Mouse (Mus musculus): ENCODE data around the gene Tm6sf1. TPM values are rescaled to one million over a fixed set of nuclear protein-coding genes. Genes with fewer than 3 reads are reported as not detected.

Gene Tm6sf1
- total and polyA plus RNA-seq, 3 experiments: 0.35 to 8.6 TPM; not detected in 1

- Histone ChIP-seq H3K79me2 (ENCODE audit: control insufficient read depth, insufficient read depth, low read length, poor library complexity) (no peaks in the 10 kb centered on the region), H3K4me3 (ENCODE audit: control insufficient read depth in 1 of 2, insufficient read depth in 1 of 2, low read depth in 2 of 2, low read length in 2 of 2) (no peak overlapping the region), H3K36me3 (ENCODE audit: control insufficient read depth in 1 of 2, insufficient read depth in 2 of 2, low read length in 2 of 2) (no peaks in the 10 kb centered on the region), H3K9me3 (replicated peaks; ENCODE audit: insufficient read depth, low read length) (no peaks in the 10 kb centered on the region), H3K27ac (ENCODE audit: control insufficient read depth, low read depth, low read length) (no peak overlapping the region), H3K9ac (ENCODE audit: control insufficient read depth, low read depth, low read length, poor library complexity, severe bottlenecking) (no peak overlapping the region), H3K27me3 (ENCODE audit: control insufficient read depth in 1 of 2, insufficient read depth in 2 of 2, low read length in 2 of 2) (peaks cover 2 to 3% of the 10 kb centered on the region in 2 experiments; a peak in 3 of 4 replicates), H3K4me1 (ENCODE audit: control insufficient read depth in 1 of 2, insufficient read depth in 2 of 2, low read length in 2 of 2) (no peaks in the 10 kb centered on the region)
- TF ChIP-seq CHD1 (IDR thresholded peaks at IDR 0.05; ENCODE audit: low read depth, low read length) (no peak), MAFK (IDR thresholded peaks at IDR 0.05; ENCODE audit: borderline replicate concordance, low read depth, low read length) (no peak), ZNF384 (IDR thresholded peaks at IDR 0.05; ENCODE audit: low read depth, low read length) (no peak), EP300 (IDR thresholded peaks at IDR 0.05; ENCODE audit: low read depth in 1 of 2, low read length in 2 of 2) (no peak), RAD21 (IDR thresholded peaks at IDR 0.05; ENCODE audit: low read depth, low read length) (no peak), TAL1 (IDR thresholded peaks at IDR 0.05; ENCODE audit: low read length) (no peak), SMC3 (IDR thresholded peaks at IDR 0.05; ENCODE audit: low read depth, low read length) (no peak), JUND (IDR thresholded peaks at IDR 0.05; ENCODE audit: low read depth, low read length) (no peak), POLR2AphosphoS2 (IDR thresholded peaks at IDR 0.05; ENCODE audit: low read length) (no peak), E2F4 (IDR thresholded peaks at IDR 0.05; ENCODE audit: borderline replicate concordance, low read depth, low read length) (no peak), RCOR1 (IDR thresholded peaks at IDR 0.05; ENCODE audit: low read depth, low read length) (no peak), NRF1 (IDR thresholded peaks at IDR 0.05; ENCODE audit: insufficient read depth, low read depth, low read length, poor library complexity, severe bottlenecking) (no peak), MYC (IDR thresholded peaks at IDR 0.05; ENCODE audit: low read depth, low read length) (no peak)
- peak; percentile 4 for DNase-seq (ENCODE audit: low read depth, low spot score)
These were observed 61.5 kb downstream of the Tm6sf1 start for GRCm38 (mm10) chr7:81920314-81920713.

- peak; percentile 82 for DNase-seq (ENCODE audit: low read depth, low spot score)
- no peak overlapping the region for H3K9ac ChIP-seq (ENCODE audit: control insufficient read depth, low read depth, low read length, poor library complexity, severe bottlenecking)
- no peaks in the 10 kb centered on the region for H3K79me2 ChIP-seq (ENCODE audit: control insufficient read depth, insufficient read depth, low read length, poor library complexity)
- H3K4me1 ChIP-seq (ENCODE audit: control insufficient read depth in 1 of 2, insufficient read depth in 2 of 2, low read length in 2 of 2): no peaks in the 10 kb centered on the region
- H3K36me3 ChIP-seq (ENCODE audit: control insufficient read depth in 1 of 2, insufficient read depth in 2 of 2, low read length in 2 of 2): no peaks in the 10 kb centered on the region
- H3K27ac ChIP-seq (ENCODE audit: control insufficient read depth, low read depth, low read length): no peak overlapping the region
- H3K9me3 ChIP-seq (replicated peaks; ENCODE audit: insufficient read depth, low read length): no peaks in the 10 kb centered on the region
- peaks cover 0 to 3% of the 10 kb centered on the region in 2 experiments; a peak in 2 of 4 replicates for H3K27me3 ChIP-seq (ENCODE audit: control insufficient read depth in 1 of 2, insufficient read depth in 2 of 2, low read length in 2 of 2)
- no peak for TF ChIP-seq SMC3 (IDR thresholded peaks at IDR 0.05; ENCODE audit: low read depth, low read length)
- peak in 1 of 2 experiments; percentile 45; a peak in 1 of 4 replicates for TF ChIP-seq EP300 (IDR thresholded peaks at IDR 0.05; ENCODE audit: low read depth in 1 of 2, low read length in 2 of 2)
- no peak for TF ChIP-seq ZNF384 (IDR thresholded peaks at IDR 0.05; ENCODE audit: low read depth, low read length)
- no peak for TF ChIP-seq BHLHE40 (IDR thresholded peaks at IDR 0.05; ENCODE audit: borderline replicate concordance, low read depth, low read length)
- TF ChIP-seq POLR2AphosphoS2 (IDR thresholded peaks at IDR 0.05; ENCODE audit: low read length): no peak
- H3K4me3 ChIP-seq (ENCODE audit: control insufficient read depth in 1 of 2, insufficient read depth in 1 of 2, low read depth in 2 of 2, low read length in 2 of 2): no peak overlapping the region
These were observed 62.7 kb downstream of the Tm6sf1 start for GRCm38 (mm10) chr7:81921379-81921952.
